Mouse (Mus musculus) midbrain, embryonic 12.5 days (tissue): Measurements from ENCODE around the gene Lsm2. TPM values are rescaled to one million over a fixed set of nuclear protein-coding genes. Genes with fewer than 3 reads are reported as not detected.
"Not testable (repeated sequence)": the region's sequence is repeated elsewhere in the genome, so short reads cannot be mapped to it uniquely, and the experiment has no call there.

Experiments used
- ATAC-seq: fragments of 200-750 bp; cut with Nextera tagmentation; 2 replicates; pipeline ENCODE4 v1.8.0; 2017; ENCODE audit warnings: low read depth, moderate TSS enrichment, moderate library complexity; ENCODE audit not compliant: low FRiP score
- H3K27ac ChIP-seq: fragments of 300-500 bp; sonication (generic); replicated peaks from 2 replicates; pipeline ENCODE4 v1.5.1; 2016; ENCODE audit warnings: mild to moderate bottlenecking
- H3K27me3 ChIP-seq: fragments of 300-500 bp; sonication (generic); 2 replicates; pipeline ENCODE4 v1.6.1; 2016; ENCODE audit warnings: mild to moderate bottlenecking
- H3K36me3 ChIP-seq: fragments of 300-500 bp; sonication (generic); 2 replicates; pipeline ENCODE4 v1.6.1; 2016
- H3K4me1 ChIP-seq: fragments of 300-500 bp; sonication (generic); 2 replicates; pipeline ENCODE4 v1.6.1; 2016
- H3K4me2 ChIP-seq: fragments of 300-500 bp; sonication (generic); replicated peaks from 2 replicates; pipeline ENCODE4 v1.6.1; 2016; ENCODE audit warnings: mild to moderate bottlenecking, moderate library complexity
- H3K4me3 ChIP-seq: fragments of 300-500 bp; sonication (generic); 2 replicates; pipeline ENCODE4 v1.5.1; 2016; ENCODE audit warnings: mild to moderate bottlenecking
- H3K9ac ChIP-seq: fragments of 300-500 bp; sonication (generic); replicated peaks from 2 replicates; pipeline ENCODE4 v1.6.1; 2016; ENCODE audit warnings: mild to moderate bottlenecking, moderate library complexity
- H3K9me3 ChIP-seq: fragments of 300-500 bp; sonication (generic); 2 replicates; pipeline ENCODE4 v1.6.1; 2016; ENCODE audit warnings: mild to moderate bottlenecking
- WGBS: fragments of 180-500 bp; shearing (Covaris S2); methylation state at CpG from one replicate; pipeline ENCODE4 v1.1.7; 2016; 5-methylcytosine and 5-hydroxymethylcytosine counted together
- polyA plus RNA-seq: library from polyadenylated mRNA; unstranded; fragments of >200 nt; fragmentation: Nextera tagmentation; extraction: Ambion mirVana; gene quantifications from 2 replicates; pipeline ENCODE4 v1.2.1, GENCODE M21; 2016

Lsm2 gene
- polyA plus RNA-seq, 1 experiment from 2014 or later, result 202 TPM

DNA sequence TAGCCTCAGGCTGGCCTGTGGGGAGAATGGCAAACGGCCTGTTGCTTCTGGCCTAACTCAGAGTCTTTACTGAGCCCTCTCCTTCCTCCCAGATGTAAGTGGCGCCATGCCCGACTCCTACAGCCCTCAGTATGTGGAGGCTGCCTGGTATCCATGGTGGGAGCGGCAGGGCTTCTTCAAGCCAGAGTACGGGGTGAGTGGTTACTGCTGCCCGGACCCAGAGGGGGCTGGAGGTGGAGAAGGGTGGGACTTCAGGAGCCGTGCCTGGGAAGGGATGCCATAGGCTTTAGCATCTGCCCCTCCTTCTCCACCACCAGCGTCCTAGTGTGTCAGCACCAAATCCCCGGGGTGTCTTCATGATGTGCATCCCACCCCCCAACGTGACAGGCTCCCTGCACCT lies 23.5 kb downstream of the Lsm2 start:
- Histone ChIP-seq H3K36me3 (peaks cover 60% of the 10 kb centered on the region), H3K9ac (no peak overlapping the region), H3K9me3 (no peaks in the 10 kb centered on the region), H3K4me2 (no peak overlapping the region), H3K27ac (no peak overlapping the region), H3K4me1 (peaks cover 23% of the 10 kb centered on the region), H3K4me3 (no peak overlapping the region), H3K27me3 (no peaks in the 10 kb centered on the region)
- ATAC-seq, result no peak
- 95% methylated on average over 10 of the region's 10 CpGs for WGBS

DNA sequence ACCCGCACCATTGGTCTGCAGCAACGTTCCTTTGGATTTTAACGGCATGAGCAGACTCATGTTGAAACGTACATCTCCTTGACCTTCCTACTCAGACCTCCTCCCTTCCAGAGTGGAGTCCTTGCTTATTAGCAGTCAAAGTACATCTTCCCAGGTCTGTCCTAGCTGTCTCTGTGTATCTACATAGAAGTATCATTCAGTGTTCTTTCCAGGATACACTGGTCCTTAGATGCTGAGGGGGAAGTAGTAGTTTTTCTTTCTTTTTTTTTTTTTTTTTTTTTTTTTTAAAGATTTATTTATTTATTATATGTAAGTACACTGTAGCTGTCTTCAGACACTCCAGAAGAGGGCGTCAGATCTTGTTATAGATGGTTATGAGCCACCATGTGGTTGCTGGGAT lies 24.2 kb downstream of the Lsm2 start:
- not testable (repeated sequence) for H3K27ac ChIP-seq, ATAC-seq, H3K4me2 ChIP-seq, H3K9me3 ChIP-seq, H3K27me3 ChIP-seq, H3K9ac ChIP-seq, H3K4me3 ChIP-seq
- peaks cover 22% of the 10 kb centered on the region for H3K4me1 ChIP-seq
- peaks cover 68% of the 10 kb centered on the region for H3K36me3 ChIP-seq
- 98% methylated on average over 4 of the region's 5 CpGs for WGBS

DNA sequence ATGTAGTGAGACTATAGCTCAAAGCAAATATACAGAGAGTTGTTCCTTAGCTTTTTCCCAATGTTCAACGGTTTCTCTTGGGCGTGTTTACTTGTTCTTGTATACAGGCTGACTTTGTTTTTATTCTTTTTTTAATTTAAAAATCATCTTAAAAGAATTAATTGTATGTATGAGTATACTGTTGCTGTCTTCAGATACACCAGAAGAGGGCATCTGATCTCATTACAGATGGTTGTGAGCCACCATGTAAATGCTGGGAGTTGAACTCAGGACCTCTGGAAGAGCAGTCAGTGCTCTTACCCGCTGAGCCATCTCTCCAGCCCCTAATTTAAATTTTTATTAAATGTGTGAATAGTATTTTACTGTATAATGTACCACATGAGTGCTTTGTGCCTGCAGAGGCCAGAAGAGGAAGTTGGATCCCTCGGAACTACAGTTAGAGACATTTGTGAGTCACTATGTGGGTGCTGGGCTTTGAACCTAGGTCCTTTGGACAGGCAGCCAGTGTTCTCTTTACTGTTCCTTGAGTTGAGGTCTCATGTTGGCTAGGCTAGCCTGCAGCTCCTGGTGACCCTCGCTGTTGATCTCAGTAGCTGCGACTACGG lies 25.8 kb downstream of the Lsm2 start:
- Histone ChIP-seq H3K27ac (no peak overlapping the region), H3K9ac (no peak overlapping the region)
- ATAC-seq, result no peak

DNA sequence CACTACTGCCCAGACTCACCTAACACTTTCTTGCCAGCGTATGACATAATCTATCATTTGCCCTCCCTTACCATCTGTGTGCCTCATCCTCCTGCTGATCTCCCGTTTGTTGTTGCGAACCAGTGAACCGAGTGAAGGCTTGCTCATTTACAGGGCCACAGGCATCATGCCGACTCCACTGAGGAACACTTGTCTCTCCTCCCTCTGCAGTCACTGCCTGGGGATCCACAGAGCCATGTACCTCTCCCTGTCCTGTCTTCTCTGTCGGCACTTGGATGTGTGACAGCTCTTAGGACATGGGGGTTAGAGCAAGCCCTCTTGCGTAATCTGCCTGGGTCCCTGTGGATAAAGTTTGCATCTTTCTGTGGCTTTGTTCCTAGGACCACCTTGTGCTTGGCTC lies 27.9 kb downstream of the Lsm2 start:
- Histone ChIP-seq H3K4me3 (no peak overlapping the region), H3K4me1 (no peaks in the 10 kb centered on the region), H3K4me2 (no peak overlapping the region), H3K27ac (no peak overlapping the region), H3K9ac (no peak overlapping the region), H3K27me3 (no peaks in the 10 kb centered on the region), H3K36me3 (peaks cover 98% of the 10 kb centered on the region), H3K9me3 (no peaks in the 10 kb centered on the region)
- ATAC-seq, result no peak
- 89% methylated on average over 7 of the region's 7 CpGs for WGBS

More for the DNA sequence above, 25.8 kb downstream of the Lsm2 start:
- Histone ChIP-seq H3K4me3 (no peak overlapping the region), H3K27me3 (no peaks in the 10 kb centered on the region), H3K9me3 (no peaks in the 10 kb centered on the region), H3K4me2 (no peak overlapping the region), H3K36me3 (peaks cover 83% of the 10 kb centered on the region), H3K4me1 (peaks cover 12% of the 10 kb centered on the region)
- 96% methylated on average over 7 of the region's 7 CpGs for whole genome bisulfite sequencing

DNA sequence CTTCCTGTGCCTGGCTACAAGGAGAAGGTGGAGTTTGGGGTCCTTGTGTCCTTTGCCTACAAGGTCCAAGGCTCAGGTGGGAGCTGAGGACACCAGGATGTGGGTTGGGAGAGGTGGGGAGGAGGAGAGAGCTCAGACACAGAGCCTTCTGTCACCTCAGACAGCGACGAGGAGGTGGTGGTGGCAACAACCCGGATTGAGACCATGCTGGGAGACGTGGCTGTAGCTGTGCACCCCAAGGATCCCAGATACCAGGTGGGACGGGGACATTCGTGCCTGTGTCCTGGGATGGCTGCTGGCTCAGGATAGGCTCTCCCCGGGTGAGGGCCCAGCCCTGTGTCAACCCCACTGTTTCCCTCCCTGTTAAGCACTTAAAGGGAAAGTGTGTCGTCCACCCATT lies 29.8 kb downstream of the Lsm2 start:
- H3K27me3 ChIP-seq, result no peaks in the 10 kb centered on the region
- H3K4me3 ChIP-seq, result no peak overlapping the region
- peaks cover 100% of the 10 kb centered on the region for H3K36me3 ChIP-seq
- no peaks in the 10 kb centered on the region for H3K9me3 ChIP-seq
- no peaks in the 10 kb centered on the region for H3K4me1 ChIP-seq
- ATAC-seq, result no peak
- H3K9ac ChIP-seq, result no peak overlapping the region
- no peak overlapping the region for H3K27ac ChIP-seq
- no peak overlapping the region for H3K4me2 ChIP-seq
- WGBS, result 96% methylated on average over 8 of the region's 8 CpGs

DNA sequence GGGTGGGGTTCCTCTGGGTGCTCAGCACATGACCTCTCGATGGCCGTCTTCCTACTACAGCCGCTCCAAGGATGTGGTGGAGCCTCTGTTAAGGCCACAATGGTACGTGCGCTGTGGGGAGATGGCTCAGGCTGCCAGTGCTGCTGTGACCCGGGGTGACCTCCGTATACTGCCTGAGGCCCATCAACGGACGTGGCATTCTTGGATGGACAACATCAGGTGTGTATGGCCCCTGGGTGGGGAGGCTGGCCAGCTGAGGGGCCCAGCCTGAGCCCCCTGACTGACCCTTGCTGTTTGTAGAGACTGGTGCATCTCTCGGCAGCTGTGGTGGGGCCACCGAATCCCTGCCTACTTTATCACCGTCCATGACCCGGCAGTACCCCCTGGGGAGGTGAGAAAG lies 30.8 kb downstream of the Lsm2 start:
- Histone ChIP-seq H3K9ac (no peak overlapping the region), H3K4me2 (no peak overlapping the region), H3K4me1 (no peaks in the 10 kb centered on the region), H3K9me3 (no peaks in the 10 kb centered on the region), H3K4me3 (no peak overlapping the region), H3K36me3 (peaks cover 99% of the 10 kb centered on the region), H3K27me3 (no peaks in the 10 kb centered on the region), H3K27ac (no peak overlapping the region)
- 93% methylated on average over 13 of the region's 13 CpGs for WGBS
- no peak for ATAC-seq

DNA sequence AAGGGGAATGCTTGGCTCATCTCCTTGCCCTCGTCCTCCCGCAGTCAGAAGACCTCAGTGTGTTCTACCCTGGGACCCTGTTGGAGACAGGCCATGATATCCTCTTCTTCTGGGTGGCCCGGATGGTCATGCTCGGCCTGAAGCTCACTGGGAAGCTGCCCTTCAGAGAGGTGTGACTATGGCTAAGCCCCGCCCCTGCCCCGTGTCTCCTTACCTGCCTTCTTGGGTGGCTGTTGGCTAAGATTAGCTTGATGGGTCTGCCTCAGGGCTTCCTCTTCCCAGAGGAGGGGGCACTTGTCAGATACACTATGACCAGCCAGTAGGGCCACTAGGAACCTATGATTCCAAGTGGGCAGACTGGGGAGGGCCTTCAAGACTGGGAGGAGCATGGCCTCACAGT lies 31.6 kb downstream of the Lsm2 start:
- Histone ChIP-seq H3K9ac (no peak overlapping the region), H3K4me1 (no peaks in the 10 kb centered on the region), H3K36me3 (peaks cover 92% of the 10 kb centered on the region), H3K27me3 (no peaks in the 10 kb centered on the region), H3K4me3 (no peak overlapping the region), H3K4me2 (no peak overlapping the region), H3K27ac (no peak overlapping the region), H3K9me3 (no peaks in the 10 kb centered on the region)
- WGBS, result 88% methylated on average over 6 of the region's 6 CpGs
- no peak for ATAC-seq

DNA sequence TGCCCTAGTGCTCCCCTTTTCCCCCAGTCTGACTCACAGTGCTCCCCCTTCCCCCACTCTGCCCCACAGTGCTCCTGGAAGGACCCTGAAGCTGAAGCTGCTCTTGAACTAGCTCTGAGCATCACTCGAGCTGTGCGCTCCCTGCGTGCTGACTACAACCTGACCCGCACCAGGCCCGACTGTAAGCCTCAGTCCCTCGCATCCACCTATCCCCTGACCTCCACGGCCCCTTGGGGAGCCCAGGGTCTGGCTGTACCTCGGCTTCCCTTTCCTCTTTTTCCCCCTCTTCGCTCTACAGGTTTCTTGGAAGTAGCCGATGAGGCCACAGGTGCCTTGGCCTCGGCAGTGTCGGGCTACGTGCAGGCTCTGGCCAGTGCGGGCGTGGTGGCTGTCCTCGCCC lies 33.6 kb downstream of the Lsm2 start:
- Histone ChIP-seq H3K27ac (no peak overlapping the region), H3K4me1 (no peaks in the 10 kb centered on the region), H3K4me3 (no peak overlapping the region), H3K27me3 (no peaks in the 10 kb centered on the region), H3K36me3 (peaks cover 71% of the 10 kb centered on the region), H3K4me2 (no peak overlapping the region), H3K9ac (no peak overlapping the region), H3K9me3 (no peaks in the 10 kb centered on the region)
- WGBS, result 94% methylated on average over 16 of the region's 16 CpGs
- no peak for ATAC-seq

DNA sequence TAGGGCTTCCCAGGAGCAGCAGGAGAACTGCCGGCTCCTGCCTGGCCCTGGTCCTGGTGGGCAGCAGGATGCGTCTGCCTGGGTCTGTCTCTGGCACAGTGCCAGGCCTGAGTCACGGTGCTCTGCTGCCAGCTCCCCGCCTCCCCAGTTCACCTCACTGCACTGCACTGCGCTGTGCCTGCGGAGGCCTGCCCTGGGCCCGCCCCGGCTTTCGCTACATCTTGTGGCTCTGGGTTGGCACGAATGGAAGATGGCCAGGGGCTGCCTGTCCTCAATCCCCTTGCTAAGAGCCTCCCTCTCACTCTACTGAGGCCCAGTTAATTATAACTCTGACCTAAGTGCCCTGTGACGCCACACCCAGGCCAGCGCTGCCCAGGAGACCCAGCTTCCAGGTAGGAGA lies 34.7 kb downstream of the Lsm2 start, which contains the start of gene Vwa7:
Gene Vwa7, plus strand, starts transcription at position 204 of the 400 bp plus-strand sequence.
- no peak for ATAC-seq
- peaks cover 5% of the 10 kb centered on the region; the same call in 1 of the 2 replicates for H3K4me1 ChIP-seq
- no peak within 1 kb of the TSS for H3K4me2 ChIP-seq
- WGBS, result 84% methylated on average over 12 of the region's 12 CpGs
- no peaks in the 10 kb centered on the region for H3K9me3 ChIP-seq
- no peak within 1 kb of the TSS for H3K27ac ChIP-seq
- peaks cover 60% of the 10 kb centered on the region for H3K36me3 ChIP-seq
- H3K27me3 ChIP-seq, result no peaks in the 10 kb centered on the region
- no peak within 1 kb of the TSS for H3K9ac ChIP-seq
- no peak within 1 kb of the TSS for H3K4me3 ChIP-seq

DNA sequence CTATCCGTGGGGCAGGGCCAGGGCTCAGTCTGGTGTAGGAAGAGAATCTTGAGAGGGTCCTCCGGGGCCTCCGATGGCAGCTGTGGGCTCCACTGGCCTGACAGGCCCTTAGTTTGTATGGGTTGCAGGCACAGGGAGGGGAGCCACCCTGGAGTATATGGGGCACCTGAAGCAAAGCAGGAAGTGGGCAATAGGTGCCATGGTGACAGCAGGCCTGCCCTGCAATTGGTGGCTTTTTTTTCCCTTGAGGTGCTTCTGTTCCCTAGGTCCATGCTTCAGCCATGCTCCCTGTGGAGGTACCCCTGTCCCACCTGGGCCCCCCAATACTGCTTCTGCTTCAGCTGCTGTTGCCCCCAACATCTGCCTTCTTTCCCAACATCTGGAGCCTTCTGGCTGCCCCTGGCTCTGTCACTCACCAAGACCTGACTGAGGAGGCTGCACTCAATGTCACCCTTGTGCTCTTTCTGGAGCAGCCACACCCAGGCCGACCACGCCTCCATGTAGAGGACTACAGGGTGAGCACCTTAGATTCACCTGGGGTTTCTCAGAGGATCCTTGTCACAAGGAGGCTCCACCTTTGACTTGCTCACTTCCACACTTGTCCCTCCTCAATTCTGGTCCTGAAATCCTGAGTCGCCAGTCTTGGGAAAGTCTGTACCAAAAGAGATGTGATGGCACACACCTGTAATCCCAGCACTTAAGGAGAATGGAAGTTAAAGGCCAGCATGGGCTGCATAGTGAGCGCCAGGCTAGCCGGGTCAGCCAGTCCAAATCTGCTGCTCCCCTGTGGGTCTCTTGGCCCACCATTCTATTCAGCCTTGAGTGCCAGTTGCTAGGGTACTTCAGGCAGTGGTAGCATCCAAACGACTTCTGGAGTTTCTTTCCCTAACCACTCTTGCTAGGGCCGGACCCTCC lies 35.4 kb downstream of the Lsm2 start:
- no peak for ATAC-seq
- no peak overlapping the region for H3K27ac ChIP-seq
- no peak overlapping the region for H3K9ac ChIP-seq
- WGBS, result 83% methylated on average over 10 of the region's 10 CpGs
- peaks cover 9% of the 10 kb centered on the region; the same call in 1 of the 2 replicates for H3K4me1 ChIP-seq
- no peak overlapping the region for H3K4me2 ChIP-seq
- H3K36me3 ChIP-seq, result peaks cover 53% of the 10 kb centered on the region
- no peak overlapping the region for H3K4me3 ChIP-seq
- no peaks in the 10 kb centered on the region for H3K27me3 ChIP-seq
- H3K9me3 ChIP-seq, result no peaks in the 10 kb centered on the region

DNA sequence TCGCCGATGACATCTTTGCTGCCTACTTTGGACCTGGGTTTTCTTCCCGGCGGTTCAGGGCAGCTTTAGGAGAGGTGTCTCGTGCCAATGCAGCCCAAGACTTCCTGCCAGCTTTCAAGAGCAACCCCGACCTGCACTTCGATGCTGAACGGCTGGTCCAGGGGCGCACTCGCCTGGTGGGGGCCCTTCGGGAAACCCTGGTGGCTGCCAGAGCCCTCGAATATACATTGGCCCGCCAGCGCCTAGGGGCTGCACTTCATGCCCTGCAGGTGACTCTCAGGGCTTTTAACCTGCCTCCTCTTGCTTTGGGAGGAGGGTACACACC lies 36.0 kb downstream of the Lsm2 start:
- H3K36me3 ChIP-seq, result peaks cover 47% of the 10 kb centered on the region
- no peak overlapping the region for H3K4me2 ChIP-seq
- no peak for ATAC-seq
- no peak overlapping the region for H3K27ac ChIP-seq
- no peak overlapping the region for H3K4me3 ChIP-seq
- no peak overlapping the region for H3K9ac ChIP-seq
- H3K27me3 ChIP-seq, result no peaks in the 10 kb centered on the region
- peaks cover 9% of the 10 kb centered on the region; the same call in 1 of the 2 replicates for H3K4me1 ChIP-seq
- no peaks in the 10 kb centered on the region for H3K9me3 ChIP-seq
- WGBS, result 73% methylated on average over 14 of the region's 14 CpGs

DNA sequence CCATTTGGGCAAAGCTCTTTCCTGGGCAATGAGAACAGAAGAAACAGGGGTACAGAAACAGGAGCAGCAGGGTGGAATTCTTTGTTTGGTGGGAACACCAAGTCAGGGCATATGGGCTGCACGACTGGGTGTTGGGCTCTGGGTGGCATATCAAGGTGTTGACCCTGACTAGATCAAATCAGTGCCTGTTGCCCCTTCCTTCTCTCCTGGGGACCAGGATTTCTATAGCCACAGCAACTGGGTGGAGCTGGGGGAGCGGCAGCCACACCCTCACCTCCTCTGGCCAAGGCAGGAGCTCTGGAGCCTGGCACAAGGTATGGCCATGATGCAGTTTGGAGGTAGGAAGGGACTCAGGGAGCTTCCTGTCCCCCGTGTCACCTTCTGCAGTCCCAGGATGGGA lies 36.5 kb downstream of the Lsm2 start:
- H3K36me3 ChIP-seq, result peaks cover 42% of the 10 kb centered on the region
- H3K27ac ChIP-seq, result no peak overlapping the region
- no peaks in the 10 kb centered on the region for H3K9me3 ChIP-seq
- H3K4me1 ChIP-seq, result peaks cover 9% of the 10 kb centered on the region; the same call in 1 of the 2 replicates
- WGBS, result 83% methylated on average over 3 of the region's 3 CpGs
- H3K27me3 ChIP-seq, result no peaks in the 10 kb centered on the region
- no peak overlapping the region for H3K9ac ChIP-seq
- no peak for ATAC-seq
- no peak overlapping the region for H3K4me3 ChIP-seq
- no peak overlapping the region for H3K4me2 ChIP-seq
